Mouse (Mus musculus) ES-E14 (cell line): ENCODE measurements at regions not wholly inside any gene's neighbourhood (a gene's known extent, or its start where the extent isn't known, plus 50 kb on each side); places are given as distances from the start of the nearest gene placed in this dataset.
A peak's percentile ranks its signal among the peaks of the same experiment; 100 is the strongest.
"Not testable (repeated sequence)": the region's sequence is repeated elsewhere in the genome, so short reads cannot be mapped to it uniquely, and the experiment has no call there.

Experiments
- DNase-seq: peaks from one replicate; pipeline ENCODE4 v3.0.0-alpha.2; 2013; ENCODE audit warnings: low read depth, low spot score
- H3K27ac ChIP-seq: 2 replicates; pipeline ENCODE4 v1.5.1; 2012; ENCODE audit warnings: low read depth, mild to moderate bottlenecking, low read length, moderate library complexity, mixed read lengths; ENCODE audit not compliant: poor library complexity, insufficient read depth, severe bottlenecking
- H3K36me3 ChIP-seq: 2 replicates; pipeline ENCODE4 v1.6.1; 2012; ENCODE audit warnings: mild to moderate bottlenecking, low read length, moderate library complexity, mixed read lengths; ENCODE audit not compliant: control insufficient read depth, poor library complexity, insufficient read depth, severe bottlenecking
- H3K4me1 ChIP-seq, 2 experiments: fragments of 150-350 bp in 1 of 2; sonication (generic) in 1 of 2; 2 replicates each; pipeline ENCODE4 v1.6.1; 2012; ENCODE audit warnings: low read length in 2 of 2, mild to moderate bottlenecking in 1 of 2, mixed read lengths in 1 of 2; ENCODE audit not compliant: control insufficient read depth in 2 of 2, insufficient read depth in 2 of 2, poor library complexity in 1 of 2
- H3K4me3 ChIP-seq, 2 experiments: fragments of 150-350 bp in 1 of 2; sonication (generic) in 1 of 2; 2 replicates each; pipeline ENCODE4 v1.5.1; 2012; ENCODE audit warnings: low read length in 2 of 2, low read depth in 1 of 2, mild to moderate bottlenecking in 1 of 2, mixed read lengths in 1 of 2; ENCODE audit not compliant: insufficient read depth in 1 of 2, poor library complexity in 1 of 2, severe bottlenecking in 1 of 2
- H3K9ac ChIP-seq: 2 replicates; pipeline ENCODE4 v1.6.1; 2012; ENCODE audit warnings: low read depth, mild to moderate bottlenecking, low read length, mixed read lengths; ENCODE audit not compliant: poor library complexity, insufficient read depth, severe bottlenecking
- H3K9me3 ChIP-seq: fragments of 150-350 bp; sonication (generic); 2 replicates; pipeline ENCODE4 v1.6.1; 2012; ENCODE audit warnings: low read depth, mild to moderate bottlenecking, low read length; ENCODE audit not compliant: control insufficient read depth, insufficient read depth
- in situ Hi-C, 2 experiments: fragments of 600-800 bp; cut with MboI; formaldehyde crosslinking; loops; one replicate each; pipeline ENCODE4 v1.15.1; 2025; ENCODE audit warnings: low sequenced_read_pairs in 2 of 2, inconsistent platforms in 1 of 2; ENCODE audit not compliant: unreplicated experiment in 2 of 2

DNA sequence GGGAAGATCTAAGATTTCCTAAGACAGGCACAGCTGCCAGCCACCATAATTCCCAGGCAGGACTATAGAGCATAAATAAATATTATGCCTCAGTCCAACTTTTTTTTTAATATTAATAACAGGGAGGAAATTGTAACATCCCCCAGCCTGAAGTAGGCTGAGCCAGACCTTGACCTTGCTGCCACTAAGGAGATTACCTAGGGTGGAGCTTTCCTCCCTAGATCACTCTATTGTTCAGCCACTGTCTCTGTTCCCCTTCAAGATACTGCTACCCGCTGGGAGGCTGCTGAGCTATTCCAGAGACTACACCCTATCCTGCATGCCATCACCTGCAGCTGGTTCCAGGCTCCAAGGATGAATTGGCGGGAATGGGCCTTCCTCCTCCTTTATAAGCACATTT lies 437.4 kb downstream of the Sh2d4b start:
- H3K27ac ChIP-seq: peak overlapping the region; percentile 60
- in situ Hi-C loops, H3K9ac ChIP-seq: not testable (repeated sequence)

DNA sequence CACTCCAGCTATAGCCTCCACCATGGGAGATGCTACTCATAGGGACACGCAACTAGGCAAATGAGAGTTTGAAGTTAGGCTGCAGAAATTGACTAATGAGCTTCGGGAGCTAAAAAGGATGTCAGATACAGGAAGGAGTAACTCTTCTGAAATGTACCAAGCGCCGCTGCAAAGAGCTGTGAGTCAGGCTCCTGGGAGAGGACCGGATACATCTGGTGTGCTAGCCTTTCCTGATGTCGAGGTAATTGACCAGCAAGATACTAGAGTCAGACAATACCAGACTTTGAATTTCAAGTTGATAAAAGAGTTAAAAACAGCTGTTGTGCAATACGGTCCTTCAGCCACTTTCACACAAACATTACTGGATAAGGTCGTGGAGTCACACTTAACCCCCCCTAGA lies 442.2 kb downstream of the Sh2d4b start:
- H3K4me3 ChIP-seq, H3K27ac ChIP-seq, H3K9me3 ChIP-seq, H3K4me1 ChIP-seq, DNase-seq, H3K36me3 ChIP-seq, in situ Hi-C loops, H3K9ac ChIP-seq: not testable (repeated sequence)

More for the DNA sequence above, 437.4 kb downstream of the Sh2d4b start:
- H3K4me1 ChIP-seq, H3K36me3 ChIP-seq, DNase-seq, H3K4me3 ChIP-seq, H3K9me3 ChIP-seq: not testable (repeated sequence)

DNA sequence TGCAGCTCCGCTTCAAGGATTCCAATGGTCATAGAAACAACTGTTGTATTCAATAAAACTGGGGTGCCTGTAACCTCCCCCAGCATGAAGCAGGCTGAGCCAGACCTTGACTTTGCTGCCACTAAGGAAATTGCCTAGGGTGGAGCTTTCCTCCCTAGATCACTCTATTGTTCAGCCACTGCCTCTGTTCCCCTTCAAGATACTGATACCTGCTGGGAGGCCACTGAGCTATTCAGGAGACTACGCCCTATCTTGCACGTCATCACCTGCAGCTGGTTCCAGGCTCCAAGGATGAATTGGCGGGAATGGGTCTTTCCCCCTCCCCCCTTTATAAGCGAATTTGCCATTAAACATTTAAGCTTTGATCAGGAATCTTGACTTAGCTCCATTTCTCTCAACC lies 443.5 kb downstream of the Sh2d4b start:
- H3K4me1 ChIP-seq, H3K9ac ChIP-seq, H3K36me3 ChIP-seq, H3K9me3 ChIP-seq, in situ Hi-C loops: not testable (repeated sequence)
- H3K4me3 ChIP-seq: peak overlapping the region in 1 of 2 experiments; percentile 8; a peak in 2 of 4 replicates
- H3K27ac ChIP-seq: peak overlapping the region; percentile 67
- DNase-seq: peak; percentile 27
